Mouse (Mus musculus): Measurements from ENCODE around the gene Pan3.

Gene Pan3

GRCm38 (mm10) chr5:147479341-147479740 lies 49.4 kb downstream of the Pan3 start:
- no peak for DNase-seq (ENCODE audit: extremely low read depth, low read depth, low spot score)

GRCm38 (mm10) chr5:147484142-147484541 lies 54.2 kb downstream of the Pan3 start:
- DNase-seq (ENCODE audit: extremely low read depth, low read depth, low spot score) = no peak

- no peak for DNase-seq (ENCODE audit: extremely low read depth, low read depth, low spot score)
Observed at GRCm38 (mm10) chr5:147489226-147489625, 59.3 kb downstream of the Pan3 start.

- DNase-seq (ENCODE audit: extremely low read depth, low read depth, low spot score) = no peak
Observed at GRCm38 (mm10) chr5:147490907-147491306, 60.9 kb downstream of the Pan3 start.

DNA sequence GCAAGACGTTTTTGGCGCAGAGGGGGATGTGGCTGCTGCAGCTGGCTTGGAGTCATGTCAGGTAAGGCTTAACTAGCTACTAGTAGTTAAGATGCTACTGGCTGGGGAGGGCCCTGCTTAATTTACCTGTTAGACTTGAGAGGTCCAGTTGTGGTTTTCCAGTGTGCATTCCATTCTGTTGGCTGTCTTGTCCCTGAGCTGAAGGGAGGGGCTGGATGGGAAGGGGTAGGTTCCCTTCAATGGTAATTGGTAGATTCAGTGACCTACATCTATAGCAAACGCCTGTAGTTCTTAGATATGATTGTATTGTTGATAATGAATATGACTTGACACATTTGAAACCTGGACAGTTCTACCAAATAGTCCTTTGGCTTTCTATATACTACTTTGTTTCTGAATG lies 62.5 kb downstream of the Pan3 start:
- DNase-seq (ENCODE audit: extremely low read depth, low read depth, low spot score) = no peak

- DNase-seq (ENCODE audit: extremely low read depth, low read depth, low spot score) = no peak
Observed at GRCm38 (mm10) chr5:147493205-147493604, 63.2 kb downstream of the Pan3 start.

DNA sequence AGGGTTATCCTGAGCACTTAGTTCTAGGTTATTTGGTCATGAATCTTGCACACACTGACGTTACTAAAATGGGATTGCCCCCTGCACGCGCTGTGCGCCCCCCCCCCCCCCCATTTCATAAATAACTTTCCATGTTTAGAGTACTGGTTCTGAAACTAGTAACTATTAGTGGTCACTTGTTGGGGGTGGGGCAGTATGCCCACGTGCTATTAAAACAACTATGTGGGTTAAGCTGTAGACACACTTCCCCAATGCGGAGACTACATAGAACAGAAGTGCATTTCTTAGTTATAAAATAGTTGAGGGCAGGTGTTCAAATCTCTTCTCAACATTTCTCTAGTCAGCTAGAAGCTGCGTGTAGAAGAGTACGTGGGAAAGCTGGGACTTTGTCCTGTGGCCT lies 63.7 kb downstream of the Pan3 start:
- no peak for DNase-seq (ENCODE audit: extremely low read depth, low read depth, low spot score)

DNA sequence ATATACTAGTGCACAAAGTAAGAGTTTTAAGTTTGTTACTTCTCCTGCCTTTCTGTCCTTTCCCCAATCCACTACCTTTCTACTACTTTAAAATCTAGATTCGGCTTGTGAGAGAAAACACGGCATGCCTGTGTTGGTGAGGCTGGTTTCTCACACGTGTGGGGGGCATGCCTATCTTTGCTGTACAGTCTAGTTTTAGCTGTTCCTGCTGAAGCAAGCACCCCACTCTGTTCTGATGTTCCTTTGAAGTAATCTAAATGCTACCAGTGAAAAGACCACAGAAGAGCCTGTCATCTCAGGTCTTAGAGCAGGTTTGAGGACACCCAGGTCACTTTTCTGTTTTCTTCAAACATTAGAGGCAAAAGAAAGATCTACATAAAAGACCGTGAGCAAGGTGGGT lies 64.4 kb downstream of the Pan3 start:
- no peak for DNase-seq (ENCODE audit: extremely low read depth, low read depth, low spot score)

DNA sequence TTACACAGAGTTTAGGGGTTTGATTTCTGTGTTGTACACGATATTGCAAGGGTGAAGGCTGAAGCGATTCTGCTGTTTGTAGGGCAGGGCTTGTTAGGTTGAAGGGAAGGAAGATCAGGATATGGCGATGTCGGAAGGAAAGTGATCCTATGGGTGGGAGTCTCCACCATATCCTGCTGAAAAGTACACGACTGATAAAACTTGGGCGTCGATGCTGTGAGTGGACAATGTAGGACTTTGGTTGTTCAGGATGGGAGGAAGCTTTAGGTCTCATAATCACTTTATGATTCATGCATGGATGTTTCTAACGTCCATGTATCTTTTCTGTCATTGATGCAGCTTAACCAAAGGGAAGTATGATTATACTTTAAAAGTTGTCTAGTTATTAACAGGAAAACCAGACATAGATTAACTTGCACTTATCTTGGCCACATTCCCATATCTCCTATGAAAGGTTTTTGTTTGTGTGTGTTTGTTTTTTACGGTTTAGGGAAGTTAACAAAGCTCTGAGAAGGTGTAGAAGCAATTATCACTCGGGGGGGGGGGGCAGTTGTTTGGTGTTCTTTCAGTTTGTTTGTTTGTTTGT lies 64.9 kb downstream of the Pan3 start:
- DNase-seq (ENCODE audit: extremely low read depth, low read depth, low spot score) = no peak

GRCm38 (mm10) chr5:147495961-147496360 lies 66.0 kb downstream of the Pan3 start:
- no peak for DNase-seq (ENCODE audit: extremely low read depth, low read depth, low spot score)

DNA sequence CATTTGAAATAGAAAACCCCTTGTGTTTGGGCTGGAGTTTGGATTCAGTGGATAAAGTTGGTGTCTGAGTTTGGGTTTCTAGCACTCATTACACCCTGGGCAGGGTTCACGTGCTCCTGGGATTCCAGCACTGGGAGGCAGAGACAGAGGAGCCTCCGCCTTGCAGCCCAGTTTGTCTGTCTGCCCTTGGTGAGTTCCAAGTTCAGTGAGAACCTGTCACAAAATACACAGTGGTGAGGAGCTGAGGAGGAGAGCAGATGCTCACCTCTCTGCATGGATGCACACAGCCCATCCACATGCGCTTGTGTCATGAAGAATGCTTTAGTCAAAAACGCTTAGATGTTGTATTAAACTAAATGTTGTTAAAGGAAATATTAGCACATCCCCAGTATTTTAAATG lies 67.0 kb downstream of the Pan3 start:
- no peak for DNase-seq (ENCODE audit: extremely low read depth, low read depth, low spot score)

DNA sequence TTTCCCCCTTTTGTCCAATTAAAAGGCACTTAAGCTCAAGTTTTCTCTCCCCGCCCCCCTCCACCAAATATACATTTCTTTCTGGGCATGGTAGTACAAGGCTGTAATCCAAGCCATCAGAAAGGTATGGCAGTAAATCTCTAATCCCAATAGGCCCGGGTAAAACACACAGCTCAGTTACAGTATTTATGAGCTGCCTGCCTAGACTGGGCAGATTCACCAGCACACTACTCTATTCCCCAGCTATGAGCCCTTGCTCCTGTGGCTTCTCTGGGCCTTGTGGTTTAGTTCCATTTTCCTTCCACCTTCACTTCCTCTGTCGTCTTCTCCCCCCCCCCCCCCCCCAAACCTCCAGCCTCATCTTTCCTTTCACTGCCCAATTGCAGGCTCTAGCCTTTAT lies 67.8 kb downstream of the Pan3 start:
- DNase-seq (ENCODE audit: extremely low read depth, low read depth, low spot score) = no peak

DNA sequence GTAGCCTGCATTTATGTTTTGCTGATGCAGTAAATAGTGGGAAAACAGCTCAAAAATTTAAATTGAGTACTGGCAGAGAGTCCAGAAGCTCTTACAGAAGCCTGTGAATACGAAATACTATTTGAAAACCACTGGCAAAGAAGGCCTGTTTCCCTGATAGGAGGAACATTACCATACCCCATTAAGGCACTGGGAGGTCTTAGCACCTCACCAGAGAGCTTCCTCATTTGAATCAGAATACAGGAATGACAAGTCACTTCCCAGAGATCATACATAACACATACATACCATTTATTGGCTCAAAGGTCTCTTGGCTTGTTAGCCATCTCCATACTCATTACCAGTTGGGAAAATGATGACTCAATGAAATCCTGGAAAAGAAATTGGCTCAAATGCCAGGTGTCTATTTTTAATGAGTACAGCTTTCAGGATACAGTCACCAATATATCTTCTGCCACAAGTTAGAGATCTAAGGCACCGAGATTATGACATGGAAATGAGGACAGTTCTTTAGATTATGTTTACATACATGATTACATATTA lies 71.6 kb downstream of the Pan3 start:
- DNase-seq (ENCODE audit: extremely low read depth, low read depth, low spot score) = no peak

DNA sequence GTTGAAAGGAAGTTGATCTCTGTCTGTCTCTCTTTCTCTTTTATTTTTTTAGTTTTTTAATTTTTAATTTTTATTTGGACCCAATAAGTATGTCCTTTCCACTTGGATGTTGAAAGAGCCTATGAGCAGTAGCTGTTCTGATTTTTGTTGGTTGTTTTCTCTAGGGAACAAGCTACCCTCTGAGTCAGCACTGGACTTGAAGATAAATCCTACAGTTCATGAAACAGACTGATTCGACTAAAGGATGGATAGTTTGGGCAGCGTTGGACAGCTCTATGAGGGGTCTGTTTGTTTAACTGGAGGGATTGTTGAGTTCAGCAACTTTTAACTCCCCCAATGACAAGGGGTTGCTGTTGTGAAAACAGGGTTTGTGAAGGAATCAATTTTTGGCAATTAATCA lies 73.0 kb downstream of the Pan3 start:
- DNase-seq (ENCODE audit: extremely low read depth, low read depth, low spot score) = no peak

DNA sequence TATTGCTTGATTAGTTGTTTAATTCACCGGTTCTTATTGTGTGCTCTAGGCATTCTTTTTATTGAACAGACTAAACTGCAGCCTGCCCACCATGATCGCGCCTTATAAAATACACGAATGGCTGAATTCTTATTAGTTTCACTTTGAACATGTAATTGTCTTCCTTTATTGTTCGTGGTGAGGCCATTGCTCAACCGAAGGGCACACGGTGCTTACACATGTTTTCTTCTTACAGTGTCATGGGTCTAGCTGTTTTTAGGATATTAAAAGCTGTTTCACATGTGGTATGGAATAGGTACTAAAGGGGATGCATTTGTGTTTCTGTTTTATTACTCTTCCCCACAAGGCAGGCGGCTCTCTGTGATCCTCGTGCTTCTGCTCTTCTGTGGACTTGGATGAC lies 81.4 kb downstream of the Pan3 start:
- no peak for DNase-seq (ENCODE audit: extremely low read depth, low read depth, low spot score)

DNA sequence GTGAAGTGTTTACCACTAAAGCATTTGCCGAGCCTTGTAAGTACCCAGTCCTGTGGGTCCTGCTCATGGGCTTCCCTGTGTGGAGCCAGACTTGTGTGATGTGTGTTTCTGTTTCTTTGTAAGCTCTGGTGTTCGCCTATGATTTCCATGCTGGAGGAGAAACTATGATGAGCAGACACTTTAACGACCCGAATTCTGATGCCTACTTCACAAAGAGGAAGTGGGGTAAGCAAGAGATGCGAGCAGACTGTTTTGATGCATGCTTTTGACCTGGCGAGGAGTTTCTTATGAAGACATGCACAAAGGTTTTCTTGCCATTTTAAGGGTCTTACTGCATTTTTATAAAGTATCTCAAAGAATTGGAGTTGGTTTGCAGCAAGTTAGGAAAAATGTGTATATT lies 97.0 kb downstream of the Pan3 start:
- no peak for DNase-seq (ENCODE audit: extremely low read depth, low read depth, low spot score)

- no peak for DNase-seq (ENCODE audit: extremely low read depth, low read depth, low spot score)
Observed at GRCm38 (mm10) chr5:147527788-147528187, 97.8 kb downstream of the Pan3 start.

GRCm38 (mm10) chr5:147532031-147532430 lies 102.1 kb downstream of the Pan3 start:
- DNase-seq (ENCODE audit: extremely low read depth, low read depth, low spot score) = no peak

DNA sequence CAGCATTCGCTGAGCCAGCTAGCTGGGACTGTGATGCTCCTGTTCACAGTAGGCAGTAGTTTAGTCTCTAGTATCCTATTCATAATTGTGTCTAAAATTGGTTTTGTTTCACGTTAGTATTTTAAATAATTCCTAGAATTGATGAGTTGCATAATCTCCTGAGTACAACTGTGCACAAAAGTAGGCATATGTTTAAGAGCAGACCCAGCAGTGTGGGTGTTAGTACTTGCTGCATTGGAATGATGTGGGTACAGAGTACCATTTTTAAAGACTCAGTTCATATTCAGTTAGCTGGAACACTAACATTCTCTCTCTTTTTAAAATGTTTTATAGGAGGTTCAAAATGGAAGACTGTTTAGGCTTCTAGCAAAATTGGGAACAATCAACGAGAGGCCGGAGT lies 109.4 kb downstream of the Pan3 start:
- no peak for DNase-seq (ENCODE audit: extremely low read depth, low read depth, low spot score)

DNA sequence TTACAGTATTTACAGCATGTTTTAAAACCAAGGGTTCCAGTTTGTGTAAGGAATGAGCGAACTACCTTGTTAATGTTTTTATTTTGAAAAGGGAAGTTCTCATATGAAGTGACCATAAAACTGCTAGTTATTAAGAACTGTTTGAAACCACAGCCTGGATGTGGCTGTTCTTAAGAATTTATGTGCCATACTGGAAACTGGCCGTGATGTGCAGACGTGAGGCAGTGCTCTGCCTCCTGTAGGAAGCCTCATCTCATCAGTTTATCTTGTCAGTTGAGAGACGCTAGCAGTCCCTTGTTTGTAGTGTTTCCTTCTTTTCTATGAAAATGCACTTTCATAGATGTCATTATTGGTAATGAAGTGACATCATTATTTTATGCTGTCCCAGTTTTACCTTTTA lies 109.9 kb downstream of the Pan3 start:
- no peak for DNase-seq (ENCODE audit: extremely low read depth, low read depth, low spot score)

GRCm38 (mm10) chr5:147542291-147542690 lies 112.3 kb downstream of the Pan3 start:
- no peak for DNase-seq (ENCODE audit: extremely low read depth, low read depth, low spot score)

GRCm38 (mm10) chr5:147545731-147546241 lies 115.8 kb downstream of the Pan3 start:
- no peak for DNase-seq (ENCODE audit: extremely low read depth, low read depth, low spot score)
